Mouse (Mus musculus): ENCODE results near the gene Rap1a. TPM values are rescaled to one million over a fixed set of nuclear protein-coding genes. Genes with fewer than 3 reads are reported as not detected.
A peak's percentile ranks its signal among the peaks of the same experiment; 100 is the strongest.

The Rap1a gene
- polyA plus RNA-seq, 1 experiment = 14.4 TPM

DNA sequence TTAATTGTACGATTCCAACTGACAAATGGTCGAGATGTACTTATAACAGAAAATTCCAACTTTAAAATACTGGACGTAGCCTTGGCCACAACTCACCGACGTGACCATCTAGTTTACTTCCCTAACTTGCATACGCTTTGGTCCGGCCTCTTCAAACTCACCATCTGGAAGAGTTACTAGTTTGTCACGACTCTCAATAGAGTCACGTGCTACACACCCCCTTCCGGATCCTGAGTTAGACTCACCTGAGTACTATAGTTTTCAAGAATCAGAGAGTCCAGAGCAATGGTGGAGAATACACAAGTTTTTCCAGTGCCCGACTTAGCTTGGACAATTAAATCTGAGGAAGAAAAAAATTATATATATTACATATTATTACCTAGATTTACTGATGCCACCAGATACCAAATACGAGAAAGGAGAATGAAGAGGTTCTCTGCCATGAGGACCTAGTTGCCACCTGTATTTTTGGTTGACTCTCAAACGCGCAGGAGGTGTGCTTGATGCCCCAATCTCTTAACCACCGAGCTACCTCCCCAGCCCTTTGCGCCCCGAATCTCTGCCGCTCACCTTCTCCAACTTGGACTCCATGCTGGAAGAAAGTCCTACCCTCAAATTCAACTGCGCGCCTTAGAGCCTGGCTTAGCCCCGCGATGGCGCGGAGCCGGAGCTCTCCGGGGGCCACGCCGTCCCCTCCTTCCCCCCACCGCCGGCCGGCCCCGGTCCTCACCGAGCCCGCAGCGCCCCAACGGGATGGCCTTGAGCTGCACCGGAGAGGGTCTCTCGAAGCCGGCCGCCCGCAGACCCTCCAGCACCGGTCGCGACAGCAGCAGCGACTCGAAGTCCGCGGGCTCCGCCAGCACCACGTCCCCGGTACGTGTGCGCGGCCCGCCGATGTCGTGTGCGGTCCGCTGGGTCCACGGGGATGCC, 114.5 kb downstream of the Rap1a start:
- Histone ChIP-seq H3K4me1 (replicated peaks; ENCODE audit: control insufficient read depth, insufficient read depth, low read length) (no peaks in the 10 kb centered on the region), H3K36me3 (ENCODE audit: control insufficient read depth, insufficient read depth, low read length) (peaks cover 13% of the 10 kb centered on the region), H3K27ac (ENCODE audit: control insufficient read depth, insufficient read depth, low read length) (no peak overlapping the region), H3K27me3 (ENCODE audit: control insufficient read depth, insufficient read depth, low read length) (no peaks in the 10 kb centered on the region), H3K4me3 (ENCODE audit: control insufficient read depth, insufficient read depth, low read length) (peak overlapping the region; percentile 94)
- TF ChIP-seq CTCF (IDR thresholded peaks at IDR 0.05; ENCODE audit: borderline replicate concordance, control insufficient read depth, extremely low read depth, insufficient read depth, low read length, poor library complexity) (no peak), POLR2A (IDR thresholded peaks at IDR 0.05; ENCODE audit: control insufficient read depth, extremely low read depth, insufficient read depth, low read length, poor library complexity) (no peak)
- no peak for DNase-seq
- 9% methylated on average over 60 of the region's 60 CpGs for WGBS

DNA sequence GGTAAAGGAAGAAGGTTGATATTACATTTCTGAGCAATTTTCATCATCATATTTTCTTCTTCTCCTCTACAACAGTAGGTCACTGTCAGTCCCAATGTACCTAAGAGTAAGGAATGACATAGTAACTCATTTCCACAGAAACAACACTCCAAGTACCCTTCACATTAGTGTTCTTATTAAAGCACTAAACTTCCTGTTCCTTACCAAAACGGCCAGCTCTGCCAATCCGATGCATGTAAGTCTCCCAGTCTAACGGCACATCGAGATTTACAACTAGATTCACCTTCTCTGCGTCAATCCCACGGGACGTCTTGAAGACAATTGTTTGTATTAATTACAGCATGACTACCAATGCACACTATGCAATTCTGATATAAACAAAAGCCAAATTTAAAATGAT, 120.8 kb downstream of the Rap1a start:
- no peaks in the 10 kb centered on the region for H3K4me1 ChIP-seq (replicated peaks; ENCODE audit: control insufficient read depth, insufficient read depth, low read length)
- no peaks in the 10 kb centered on the region for H3K27me3 ChIP-seq (ENCODE audit: control insufficient read depth, insufficient read depth, low read length)
- no peak overlapping the region for H3K27ac ChIP-seq (ENCODE audit: control insufficient read depth, insufficient read depth, low read length)
- TF ChIP-seq CTCF (IDR thresholded peaks at IDR 0.05; ENCODE audit: borderline replicate concordance, control insufficient read depth, extremely low read depth, insufficient read depth, low read length, poor library complexity) = no peak
- TF ChIP-seq POLR2A (IDR thresholded peaks at IDR 0.05; ENCODE audit: control insufficient read depth, extremely low read depth, insufficient read depth, low read length, poor library complexity) = no peak
- H3K36me3 ChIP-seq (ENCODE audit: control insufficient read depth, insufficient read depth, low read length) = peaks cover 53% of the 10 kb centered on the region
- 98% methylated on average over 7 of the region's 7 CpGs for WGBS
- no peak overlapping the region for H3K4me3 ChIP-seq (ENCODE audit: control insufficient read depth, insufficient read depth, low read length)
- no peak for DNase-seq

Other genes with a start within 250 kb of the Rap1a start
- gene Ddx20, start 113.8 kb downstream of the Rap1a start, polyA plus RNA-seq (2012; rRNA removed) = 33.5 and 50.2 TPM in 2 replicates
- gene Inka2, start 96.7 kb downstream of the Rap1a start, polyA plus RNA-seq (2012; rRNA removed) = 5.5 TPM in 2 replicates
- 0.68 and 0.90 TPM in 2 replicates for gene Adora3, start 69.5 kb upstream of the Rap1a start, polyA plus RNA-seq (2012; rRNA removed)
- 0.82 and 1.1 TPM in 2 replicates for gene Tmigd3, start 69.6 kb upstream of the Rap1a start, polyA plus RNA-seq (2012; rRNA removed)
- 2.6 and 3.7 TPM in 2 replicates for gene I830077J02Rik, start 131.3 kb upstream of the Rap1a start, polyA plus RNA-seq (2012; rRNA removed)
- 46.1 and 56.1 TPM in 2 replicates for gene Wdr77, start 158.0 kb upstream of the Rap1a start, polyA plus RNA-seq (2012; rRNA removed)
- gene Atp5f1, start 158.8 kb upstream of the Rap1a start, polyA plus RNA-seq (2012; rRNA removed) = 139 and 148 TPM in 2 replicates
- gene Ovgp1, start 172.4 kb upstream of the Rap1a start, polyA plus RNA-seq (2012; rRNA removed) = 3.5 and 3.9 TPM in 2 replicates
- gene Pifo, start 213.3 kb upstream of the Rap1a start, polyA plus RNA-seq (2012; rRNA removed) = 0.19 and 0.29 TPM in 2 replicates
- 0.12 and 0.27 TPM in 2 replicates for gene Chil5, start 231.5 kb upstream of the Rap1a start, polyA plus RNA-seq (2012; rRNA removed)

Measured in thymus, adult 2 months (tissue).